Mouse (Mus musculus): ENCODE measurements around the gene Gpbar1.

Gpbar1 gene

DNA sequence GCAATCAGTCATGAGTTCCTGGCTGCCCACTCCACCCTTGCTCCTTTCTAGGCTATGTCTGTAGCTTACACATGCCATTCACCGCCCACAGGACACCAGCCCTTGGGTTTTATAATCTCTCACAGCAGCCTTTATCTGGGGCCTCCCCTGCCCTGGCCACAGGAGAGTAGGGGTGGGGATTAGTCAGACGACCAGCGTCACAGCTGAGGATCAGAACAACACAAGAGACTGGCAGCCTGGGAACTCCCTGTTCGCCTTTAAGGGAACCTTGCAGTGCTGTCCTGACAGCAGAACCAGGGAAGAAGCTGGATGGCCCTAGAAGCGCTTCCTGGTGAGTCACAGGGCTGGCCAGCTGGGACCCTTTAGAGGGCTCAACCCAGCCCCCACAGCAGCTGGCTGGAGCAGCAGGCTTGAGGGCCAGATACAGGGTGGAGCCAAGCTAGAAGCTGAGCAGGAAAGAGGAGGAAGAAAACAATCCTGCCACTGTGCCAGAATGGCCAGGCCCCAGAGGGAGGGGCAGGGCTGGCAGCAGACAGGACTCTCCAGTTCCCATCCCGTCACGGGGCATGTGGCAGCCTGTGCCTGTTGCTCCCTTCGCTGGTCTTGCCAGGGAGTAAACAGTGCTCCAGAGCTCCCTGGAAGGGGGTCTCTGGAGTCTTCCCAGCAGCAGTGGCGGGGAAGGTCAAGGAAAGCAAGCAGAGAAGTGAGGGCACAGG lies 17.3 kb downstream of the Gpbar1 start:
- peak; percentile 92 for DNase-seq (ENCODE audit: low spot score)

GRCm38 (mm10) chr1:74296477-74296876 lies 18.1 kb downstream of the Gpbar1 start:
- no peak for DNase-seq (ENCODE audit: low spot score)

DNA sequence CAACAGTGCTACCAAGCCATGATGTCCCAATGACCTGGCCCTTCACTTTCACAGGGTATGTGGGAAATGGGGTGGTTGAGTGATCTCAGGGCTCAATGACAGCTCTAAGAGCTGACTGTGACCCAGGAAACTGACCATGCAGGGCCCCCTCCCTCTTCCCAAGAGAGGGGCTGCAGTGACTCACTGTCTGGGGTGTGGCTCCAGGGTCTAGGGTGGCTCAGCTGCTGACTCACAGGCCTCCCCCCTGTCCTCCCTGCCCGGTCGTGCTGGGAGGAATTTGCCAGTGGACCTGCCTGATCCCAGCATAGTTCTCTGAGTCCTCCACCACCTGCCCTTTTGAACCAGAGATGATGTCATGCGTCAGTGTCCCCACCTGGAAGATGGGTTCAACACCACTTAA lies 18.9 kb downstream of the Gpbar1 start:
- DNase-seq (ENCODE audit: low spot score) = no peak

GRCm38 (mm10) chr1:74298157-74298750 lies 19.9 kb downstream of the Gpbar1 start:
- DNase-seq (ENCODE audit: low spot score) = no peak

GRCm38 (mm10) chr1:74298996-74299395 lies 20.6 kb downstream of the Gpbar1 start:
- DNase-seq (ENCODE audit: low spot score) = no peak

DNA sequence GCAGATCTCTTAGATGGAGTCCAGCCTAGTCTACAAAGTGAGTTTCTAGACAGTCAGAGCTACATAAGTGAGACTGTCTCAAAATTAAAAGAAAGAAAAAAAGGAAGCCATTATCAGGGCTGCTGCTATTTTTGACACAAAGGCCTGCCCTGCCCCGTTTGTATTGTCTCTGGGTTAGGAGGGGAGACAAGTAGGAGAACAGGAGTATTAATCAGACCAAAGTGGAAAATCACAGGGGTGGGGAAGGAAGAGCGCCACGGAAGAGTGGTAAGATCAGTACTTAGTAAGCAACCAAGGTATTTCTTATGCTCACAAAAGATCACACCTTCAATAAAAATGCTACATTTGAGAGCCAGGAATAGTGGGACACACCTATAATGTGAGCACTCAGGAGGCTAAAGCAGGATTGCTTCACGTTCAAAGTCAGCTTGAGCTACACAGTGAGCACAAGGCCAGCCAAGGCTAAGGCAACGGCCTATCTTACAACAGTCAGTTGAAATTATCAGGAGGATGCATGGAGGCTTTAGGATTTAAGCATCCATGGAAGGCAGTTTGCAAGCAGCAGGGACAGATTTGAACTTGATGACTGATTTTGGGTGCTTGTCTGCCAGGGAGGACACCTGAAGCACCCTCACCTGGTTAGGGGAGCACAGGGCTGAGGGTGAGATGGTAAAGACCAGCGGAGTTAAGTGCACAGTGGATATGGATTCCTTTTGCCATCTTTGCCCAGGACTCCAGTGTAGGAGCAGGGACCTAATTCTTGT lies 22.2 kb downstream of the Gpbar1 start:
- no peak for DNase-seq (ENCODE audit: low spot score)

- DNase-seq (ENCODE audit: low spot score) = no peak
These were observed 23.9 kb downstream of the Gpbar1 start for GRCm38 (mm10) chr1:74302229-74302628.

GRCm38 (mm10) chr1:74302835-74303234 lies 24.5 kb downstream of the Gpbar1 start:
- no peak for DNase-seq (ENCODE audit: low spot score)

- DNase-seq (ENCODE audit: low spot score) = peak; percentile 66
These were observed 25.4 kb downstream of the Gpbar1 start for GRCm38 (mm10) chr1:74303509-74304338.

DNA sequence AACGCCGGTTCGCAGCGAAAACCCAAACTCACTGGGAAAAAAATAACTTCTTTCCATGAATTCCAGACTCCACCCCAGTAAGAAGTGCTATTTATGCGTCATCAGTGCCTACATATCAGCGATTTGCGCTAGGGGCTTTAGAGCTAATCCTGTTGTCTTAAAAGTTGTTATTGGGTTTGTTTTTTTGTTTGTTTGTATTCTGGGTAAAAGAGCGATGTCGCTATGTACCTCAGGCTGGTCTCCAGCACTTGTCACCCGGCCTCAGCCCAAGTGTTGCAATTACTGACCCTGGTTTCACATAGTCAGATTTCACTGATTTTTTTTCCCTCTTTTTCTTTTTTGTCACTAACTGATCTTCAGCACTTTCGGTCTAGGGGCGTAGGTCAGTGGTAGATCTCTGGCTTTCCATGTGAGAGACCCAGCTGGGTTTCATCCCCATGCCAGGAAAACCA lies 26.0 kb downstream of the Gpbar1 start:
- no peak for DNase-seq (ENCODE audit: low spot score)

GRCm38 (mm10) chr1:74304946-74305345 lies 26.6 kb downstream of the Gpbar1 start:
- no peak for DNase-seq (ENCODE audit: low spot score)

GRCm38 (mm10) chr1:74305522-74305921 lies 27.2 kb downstream of the Gpbar1 start, which contains the start of gene Tmbim1:
Gene Tmbim1 (minus strand): TSS chr1:74305622.
- DNase-seq (ENCODE audit: low spot score) = no peak

GRCm38 (mm10) chr1:74307146-74307545 lies 28.8 kb downstream of the Gpbar1 start:
- no peak for DNase-seq (ENCODE audit: low spot score)

- DNase-seq (ENCODE audit: low spot score) = no peak
These were observed 29.9 kb downstream of the Gpbar1 start for GRCm38 (mm10) chr1:74308001-74308964.

DNA sequence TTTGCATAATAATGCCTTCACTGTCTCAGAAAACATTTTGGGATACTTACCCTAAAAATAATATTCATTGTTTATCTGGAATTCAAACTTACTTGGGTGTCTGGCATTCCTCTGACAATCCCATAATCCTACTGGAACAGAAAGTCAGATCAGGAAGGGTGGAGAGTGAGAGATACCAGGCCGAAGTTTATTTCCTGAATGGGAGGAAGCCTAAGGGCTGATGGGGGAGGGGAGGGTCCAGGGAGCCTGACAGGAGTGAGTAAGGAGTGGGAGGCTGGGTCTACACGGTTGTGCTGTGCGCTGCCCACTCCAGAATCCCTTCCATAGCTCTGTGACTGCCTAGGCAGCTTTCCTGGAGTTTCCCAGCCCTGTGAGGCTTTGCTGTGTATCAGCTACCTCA lies 31.4 kb downstream of the Gpbar1 start:
- no peak for DNase-seq (ENCODE audit: low spot score)

DNA sequence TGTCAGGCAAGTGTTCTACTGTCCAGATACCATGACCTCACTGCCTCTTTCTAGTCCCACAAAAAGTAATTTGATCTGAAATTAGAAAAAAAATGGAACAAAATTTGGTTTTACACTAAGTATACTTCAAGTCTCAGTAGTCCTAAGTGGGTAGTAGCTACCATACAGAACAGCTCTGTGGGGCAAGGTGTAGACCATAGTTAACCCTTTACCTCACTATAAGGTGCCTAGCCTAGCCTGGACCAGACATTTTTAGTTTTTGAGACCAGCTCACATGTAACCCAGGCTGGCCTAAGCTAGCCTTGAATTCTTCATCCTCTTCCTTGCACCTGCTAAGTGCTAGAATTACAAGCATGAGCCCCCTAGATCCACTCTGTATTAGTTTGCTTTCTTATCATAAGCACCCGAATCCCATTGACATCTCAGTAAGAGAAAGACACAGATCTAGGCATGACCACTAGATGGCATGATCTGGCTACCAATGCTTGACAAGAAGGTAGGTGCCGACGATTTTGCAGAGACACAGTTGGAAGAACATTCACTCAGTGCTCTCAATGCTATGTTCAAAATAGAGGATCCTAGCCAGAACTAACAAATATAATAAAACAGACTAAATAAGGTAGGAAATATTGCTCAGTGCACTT lies 34.8 kb downstream of the Gpbar1 start:
- DNase-seq (ENCODE audit: low spot score) = peak; percentile 90

GRCm38 (mm10) chr1:74314796-74315195 lies 36.4 kb downstream of the Gpbar1 start:
- no peak for DNase-seq (ENCODE audit: low spot score)

DNA sequence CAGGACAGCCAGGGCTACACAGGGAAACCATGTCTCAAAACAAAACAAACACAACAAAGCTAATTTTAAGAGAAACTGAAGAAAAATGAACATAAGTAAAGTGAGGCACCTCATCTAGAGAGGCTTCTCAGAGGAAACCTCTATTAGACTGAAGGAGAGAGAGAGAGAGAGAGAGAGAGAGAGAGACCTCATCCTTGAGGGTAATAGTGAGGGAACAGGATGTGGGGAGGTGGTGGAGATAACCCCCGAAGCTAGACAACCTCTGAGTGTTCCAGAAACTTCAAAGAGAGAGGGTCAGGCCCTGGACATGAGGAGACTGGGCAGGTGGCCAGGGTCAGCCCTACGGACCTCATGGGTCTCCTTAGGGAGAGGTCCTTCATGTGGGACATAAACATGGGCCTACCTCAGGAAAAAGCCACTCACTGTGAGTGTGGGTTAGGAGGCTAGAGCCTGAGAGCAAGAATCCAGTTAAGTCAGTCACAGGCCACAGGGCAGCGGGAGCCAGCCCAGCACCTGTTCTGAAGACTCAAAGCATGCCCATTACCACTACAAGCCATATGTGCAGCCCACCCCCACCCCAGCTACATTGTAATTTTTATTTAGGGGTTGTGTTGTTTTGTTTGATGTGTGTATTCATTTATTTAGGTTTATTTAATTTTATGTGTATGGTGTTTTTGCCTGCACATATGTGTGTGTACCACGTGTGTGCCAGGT lies 37.9 kb downstream of the Gpbar1 start:
- DNase-seq (ENCODE audit: low spot score) = no peak

GRCm38 (mm10) chr1:74318711-74319110 lies 40.4 kb downstream of the Gpbar1 start:
- no peak for DNase-seq (ENCODE audit: low spot score)

GRCm38 (mm10) chr1:74321396-74321795 lies 43.0 kb downstream of the Gpbar1 start:
- no peak for DNase-seq (ENCODE audit: low spot score)
